Mouse (Mus musculus): ENCODE data around the gene Zfp326. TPM values are rescaled to one million over a fixed set of nuclear protein-coding genes. Genes with fewer than 3 reads are reported as not detected.
"Not testable (repeated sequence)": the region's sequence is repeated elsewhere in the genome, so short reads cannot be mapped to it uniquely, and the experiment has no call there.

The Zfp326 gene
- polyA plus RNA-seq, 1 experiment from 2014 or later = 35.6 TPM

DNA sequence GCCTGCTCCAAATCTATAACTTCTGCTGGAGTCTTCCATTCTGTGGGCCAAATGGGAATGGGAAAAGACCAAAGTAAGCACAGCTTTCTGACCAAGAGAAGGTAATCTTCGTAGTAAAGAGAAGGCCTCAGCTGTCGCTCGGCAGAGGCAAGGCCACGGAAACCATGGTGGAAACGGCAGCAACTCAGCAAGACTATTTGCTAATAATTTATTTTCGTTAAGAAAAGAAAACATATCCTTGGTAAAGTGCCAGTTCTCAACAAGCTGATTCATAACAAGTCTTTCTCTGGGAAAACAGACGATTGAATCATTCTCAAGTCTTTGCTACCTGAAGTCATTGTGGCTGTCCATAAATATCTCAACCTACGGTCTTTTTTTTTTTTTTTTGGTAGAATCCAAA lies 28.6 kb upstream of the Zfp326 start:
- Histone ChIP-seq H3K36me3 (no peaks in the 10 kb centered on the region), H3K9ac (no peak overlapping the region), H3K4me3 (no peak overlapping the region), H3K9me3 (replicated peaks) (no peaks in the 10 kb centered on the region), H3K27ac (ENCODE audit: poor library complexity, severe bottlenecking) (no peak overlapping the region), H3K4me2 (no peak overlapping the region), H3K27me3 (replicated peaks) (0 out of 2 replicates have a peak, but pooled peaks cover 4% of the 10 kb centered on the region), H3K4me1 (replicated peaks) (0 out of 2 replicates have a peak, but pooled peaks cover 3% of the 10 kb centered on the region)
- 82% methylated on average over 8 of the region's 8 CpGs for WGBS
- no peak for ATAC-seq (ENCODE audit: insufficient number of reproducible peaks, low FRiP score)

DNA sequence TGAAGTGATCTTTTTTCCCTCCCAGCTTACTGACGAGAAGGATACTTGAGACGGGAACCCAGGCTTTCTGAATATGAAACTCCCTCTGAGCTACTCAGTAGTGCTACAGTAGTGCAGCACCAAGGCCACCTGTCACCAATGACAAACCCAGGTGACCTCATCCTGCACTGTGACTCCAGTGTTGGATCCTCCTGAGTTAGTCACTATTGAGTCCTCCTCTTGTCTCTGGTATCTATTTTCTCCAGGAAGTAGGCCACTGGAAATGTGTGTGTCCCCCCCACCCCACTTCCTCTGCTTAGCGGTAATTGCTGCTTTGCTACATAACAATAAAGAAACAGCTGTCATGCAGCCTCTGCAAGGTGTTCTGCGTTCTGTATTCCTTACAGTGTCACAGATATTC lies 27.1 kb upstream of the Zfp326 start:
- Histone ChIP-seq H3K36me3 (no peaks in the 10 kb centered on the region), H3K27ac (ENCODE audit: poor library complexity, severe bottlenecking) (no peak overlapping the region), H3K4me2 (no peak overlapping the region), H3K4me3 (no peak overlapping the region), H3K9me3 (replicated peaks) (no peaks in the 10 kb centered on the region), H3K27me3 (replicated peaks) (peaks cover 11% of the 10 kb centered on the region), H3K4me1 (replicated peaks) (0 out of 2 replicates have a peak, but pooled peaks cover 3% of the 10 kb centered on the region), H3K9ac (no peak overlapping the region)
- ATAC-seq (ENCODE audit: insufficient number of reproducible peaks, low FRiP score) = no peak
- 69% methylated on average over 4 of the region's 4 CpGs for WGBS

DNA sequence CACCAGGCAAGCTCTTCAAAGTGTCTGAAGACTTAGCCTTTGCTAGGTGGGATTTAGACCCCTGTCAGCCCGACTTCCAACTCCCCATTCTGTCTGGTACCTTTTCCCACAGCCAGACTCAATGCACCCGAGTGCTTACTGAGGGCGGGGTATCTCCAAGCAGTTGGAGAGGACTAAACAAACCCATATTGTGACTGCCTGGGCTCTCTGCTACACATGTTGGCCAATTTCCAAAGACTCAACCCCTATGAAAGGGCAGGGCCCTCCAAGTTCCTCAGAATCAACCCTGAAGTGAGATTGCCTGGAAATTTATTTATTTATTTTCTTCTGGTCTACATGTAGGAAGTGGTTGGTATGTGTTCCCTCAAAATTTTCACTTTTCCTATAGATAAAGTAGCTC lies 26.7 kb upstream of the Zfp326 start:
- no peak for ATAC-seq (ENCODE audit: insufficient number of reproducible peaks, low FRiP score)
- Histone ChIP-seq H3K36me3 (no peaks in the 10 kb centered on the region), H3K4me1 (replicated peaks) (0 out of 2 replicates have a peak, but pooled peaks cover 3% of the 10 kb centered on the region), H3K9ac (no peak overlapping the region), H3K4me3 (no peak overlapping the region), H3K27me3 (replicated peaks) (peaks cover 11% of the 10 kb centered on the region), H3K4me2 (no peak overlapping the region), H3K9me3 (replicated peaks) (no peaks in the 10 kb centered on the region), H3K27ac (ENCODE audit: poor library complexity, severe bottlenecking) (no peak overlapping the region)
- WGBS = 52% methylated on average over 3 of the region's 3 CpGs

DNA sequence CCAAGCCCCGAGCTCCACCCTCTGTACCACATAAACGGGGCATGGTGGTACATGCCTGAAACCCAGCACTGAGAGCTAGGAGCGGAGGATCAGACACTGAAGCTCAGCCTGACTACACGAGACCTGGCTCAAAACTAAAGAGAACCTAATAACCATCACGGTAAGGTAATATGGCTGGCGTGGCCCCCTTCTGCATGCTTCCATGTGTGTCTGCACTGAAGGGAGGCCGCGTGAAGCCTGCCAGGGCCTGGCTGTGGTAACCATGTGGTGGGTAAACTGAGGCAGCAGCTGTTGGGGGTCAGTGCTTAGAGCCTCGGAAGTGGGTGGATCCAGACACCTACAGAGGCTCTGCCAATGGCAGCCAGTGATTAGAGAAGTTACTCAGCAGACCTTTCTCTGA lies 23.1 kb upstream of the Zfp326 start:
- H3K9ac ChIP-seq = no peak overlapping the region
- no peak overlapping the region for H3K27ac ChIP-seq (ENCODE audit: poor library complexity, severe bottlenecking)
- 0 out of 2 replicates have a peak, but pooled peaks cover 3% of the 10 kb centered on the region for H3K4me1 ChIP-seq (replicated peaks)
- H3K4me3 ChIP-seq = no peak overlapping the region
- H3K27me3 ChIP-seq (replicated peaks) = peaks cover 18% of the 10 kb centered on the region
- H3K9me3 ChIP-seq (replicated peaks) = no peaks in the 10 kb centered on the region
- no peaks in the 10 kb centered on the region for H3K36me3 ChIP-seq
- H3K4me2 ChIP-seq = no peak overlapping the region
- 79% methylated on average over 9 of the region's 9 CpGs for WGBS
- no peak for ATAC-seq (ENCODE audit: insufficient number of reproducible peaks, low FRiP score)

DNA sequence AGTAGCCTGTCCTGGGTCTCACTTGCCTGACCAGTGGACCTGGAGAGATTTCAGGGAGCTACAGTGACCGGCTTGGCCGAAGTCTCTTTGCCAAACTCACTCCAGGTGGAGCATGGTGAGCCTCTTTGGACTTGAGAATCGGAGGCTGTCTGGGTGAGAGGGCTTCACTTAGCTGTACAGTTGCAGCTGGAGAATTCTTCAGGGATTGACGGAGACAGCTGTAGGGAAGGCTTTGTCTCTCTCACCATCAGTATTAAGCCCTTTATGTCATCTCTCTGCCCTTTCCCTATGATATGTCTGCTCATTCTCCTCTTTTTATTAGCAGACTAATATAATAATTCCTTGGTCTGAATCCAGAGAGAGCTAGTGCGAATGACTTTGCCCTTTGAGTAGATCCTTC lies 18.9 kb upstream of the Zfp326 start:
- Histone ChIP-seq H3K4me1 (replicated peaks) (0 out of 2 replicates have a peak, but pooled peaks cover 11% of the 10 kb centered on the region), H3K27me3 (replicated peaks) (peaks cover 14% of the 10 kb centered on the region), H3K9ac (no peak overlapping the region), H3K9me3 (replicated peaks) (no peaks in the 10 kb centered on the region), H3K27ac (ENCODE audit: poor library complexity, severe bottlenecking) (no peak overlapping the region), H3K36me3 (no peaks in the 10 kb centered on the region), H3K4me2 (no peak overlapping the region), H3K4me3 (no peak overlapping the region)
- no peak for ATAC-seq (ENCODE audit: insufficient number of reproducible peaks, low FRiP score)
- WGBS = 85% methylated on average over 5 of the region's 5 CpGs

DNA sequence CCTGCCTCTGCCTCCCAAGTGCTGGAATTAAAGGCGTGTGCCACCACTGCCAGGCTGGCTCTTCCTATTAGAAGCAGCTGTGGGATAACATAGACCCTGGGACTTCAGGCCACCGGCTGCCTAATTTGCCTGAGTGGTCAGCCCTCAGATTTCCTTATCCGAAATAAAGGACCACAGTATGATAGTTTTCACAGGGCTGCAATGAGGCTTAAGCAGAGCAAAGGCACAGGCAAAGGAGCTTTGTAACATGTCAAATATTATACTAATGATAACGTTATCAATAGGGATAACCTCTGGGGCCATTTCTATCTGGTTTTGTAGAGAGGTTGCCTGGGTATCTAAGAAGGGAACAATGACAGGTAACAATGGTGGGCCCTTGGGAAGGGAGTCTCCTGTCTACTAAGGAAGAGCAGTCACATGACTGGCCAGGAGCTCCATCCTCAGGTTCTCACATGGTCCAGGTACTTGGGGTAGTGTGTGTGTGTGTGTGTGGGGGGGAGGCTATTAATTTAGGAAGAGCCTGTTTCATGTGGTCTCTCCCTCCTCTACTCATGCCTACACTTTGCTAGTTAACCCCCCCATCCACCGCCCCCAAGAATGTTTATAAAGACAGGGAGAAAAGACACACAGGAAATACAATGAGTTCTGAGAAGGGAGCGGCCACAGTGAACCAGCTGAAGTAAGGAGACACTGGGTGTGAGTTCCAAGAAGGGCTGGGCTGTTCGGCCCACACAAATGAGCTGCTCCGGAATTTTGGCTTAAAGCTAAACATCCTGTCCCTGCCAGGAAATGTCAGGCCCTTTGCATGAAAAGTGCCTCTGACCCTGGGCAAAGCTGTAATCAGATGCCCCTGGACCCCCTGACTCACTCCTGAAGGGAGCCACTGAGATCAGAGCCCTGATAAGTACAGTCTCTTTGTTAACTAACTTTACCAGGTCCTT lies 17.3 kb upstream of the Zfp326 start:
- ATAC-seq (ENCODE audit: insufficient number of reproducible peaks, low FRiP score) = no peak
- no peaks in the 10 kb centered on the region for H3K9me3 ChIP-seq (replicated peaks)
- H3K4me3 ChIP-seq = no peak overlapping the region
- H3K27me3 ChIP-seq (replicated peaks) = peaks cover 7% of the 10 kb centered on the region; the same call in 1 of the 2 replicates
- 0 out of 2 replicates have a peak, but pooled peaks cover 11% of the 10 kb centered on the region for H3K4me1 ChIP-seq (replicated peaks)
- 56% methylated on average over 8 of the region's 8 CpGs for WGBS
- H3K4me2 ChIP-seq = no peak overlapping the region
- no peak overlapping the region for H3K27ac ChIP-seq (ENCODE audit: poor library complexity, severe bottlenecking)
- no peaks in the 10 kb centered on the region for H3K36me3 ChIP-seq
- no peak overlapping the region for H3K9ac ChIP-seq

DNA sequence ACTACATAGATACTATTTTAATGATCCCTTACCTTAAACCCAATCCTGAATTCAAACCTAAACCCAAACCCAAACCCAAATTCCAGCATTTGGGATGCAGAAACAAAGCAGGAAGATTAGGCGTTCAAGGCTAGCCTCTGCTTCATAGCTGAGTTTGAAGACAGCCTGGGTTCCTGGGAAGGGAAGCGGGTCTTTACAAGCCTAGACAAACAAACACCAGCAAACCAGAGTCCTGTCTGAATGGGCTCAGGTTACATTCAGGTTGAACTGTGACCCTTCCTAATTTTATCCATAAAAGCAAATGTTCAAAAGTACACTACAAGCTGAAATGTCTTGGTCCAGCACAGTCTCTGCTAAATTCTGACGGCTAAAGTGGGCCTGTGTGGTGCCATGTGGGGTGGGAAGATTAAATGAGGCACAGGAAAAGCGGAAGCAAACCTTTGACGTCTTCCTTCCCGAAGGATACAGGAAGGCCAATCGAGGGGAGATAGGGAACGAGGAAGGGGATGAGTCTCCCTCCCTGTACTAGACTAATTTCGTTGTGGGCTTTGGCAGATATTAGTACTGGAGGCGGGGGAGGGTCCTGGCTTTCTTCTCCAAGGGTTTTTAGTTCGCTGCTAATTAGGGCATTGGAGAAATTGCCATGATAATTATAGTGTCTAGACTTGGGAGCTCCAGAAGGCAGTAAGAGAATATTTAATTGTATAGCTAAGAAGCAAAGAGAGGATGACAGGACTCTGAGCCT lies 16.5 kb upstream of the Zfp326 start:
- WGBS = 48% methylated on average over 11 of the region's 11 CpGs
- Histone ChIP-seq H3K4me3 (no peak overlapping the region), H3K9ac (no peak overlapping the region), H3K27me3 (replicated peaks) (peaks cover 4% of the 10 kb centered on the region; the same call in 1 of the 2 replicates), H3K9me3 (replicated peaks) (no peaks in the 10 kb centered on the region), H3K27ac (ENCODE audit: poor library complexity, severe bottlenecking) (no peak overlapping the region), H3K4me1 (replicated peaks) (0 out of 2 replicates have a peak, but pooled peaks cover 11% of the 10 kb centered on the region), H3K36me3 (no peaks in the 10 kb centered on the region), H3K4me2 (no peak overlapping the region)
- no peak for ATAC-seq (ENCODE audit: insufficient number of reproducible peaks, low FRiP score)

DNA sequence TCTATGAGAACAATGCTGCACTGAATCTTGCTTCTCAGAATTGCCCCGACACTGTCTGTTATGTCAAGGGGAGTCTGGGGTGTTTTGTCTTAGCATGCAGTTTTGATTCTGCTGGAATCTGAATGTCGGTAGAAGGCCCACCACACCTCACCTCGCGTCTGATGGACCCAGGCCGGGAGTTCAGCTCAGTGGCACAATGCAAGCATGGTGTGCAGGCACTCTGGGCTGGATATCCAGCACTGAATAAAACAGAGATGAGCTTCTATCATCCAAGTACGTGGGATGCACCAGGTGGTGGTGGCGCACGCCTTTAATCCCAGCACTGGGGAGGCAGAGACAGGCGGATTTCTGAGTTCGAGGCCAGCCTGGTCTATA lies 15.9 kb upstream of the Zfp326 start:
- Histone ChIP-seq H3K36me3 (no peaks in the 10 kb centered on the region), H3K4me2 (no peak overlapping the region), H3K27me3 (replicated peaks) (no peaks in the 10 kb centered on the region; the same call in 1 of the 2 replicates), H3K9me3 (replicated peaks) (no peaks in the 10 kb centered on the region), H3K4me3 (no peak overlapping the region), H3K9ac (no peak overlapping the region), H3K27ac (ENCODE audit: poor library complexity, severe bottlenecking) (no peak overlapping the region), H3K4me1 (replicated peaks) (0 out of 2 replicates have a peak, but pooled peaks cover 11% of the 10 kb centered on the region)
- 82% methylated on average over 10 of the region's 10 CpGs for WGBS
- no peak for ATAC-seq (ENCODE audit: insufficient number of reproducible peaks, low FRiP score)

DNA sequence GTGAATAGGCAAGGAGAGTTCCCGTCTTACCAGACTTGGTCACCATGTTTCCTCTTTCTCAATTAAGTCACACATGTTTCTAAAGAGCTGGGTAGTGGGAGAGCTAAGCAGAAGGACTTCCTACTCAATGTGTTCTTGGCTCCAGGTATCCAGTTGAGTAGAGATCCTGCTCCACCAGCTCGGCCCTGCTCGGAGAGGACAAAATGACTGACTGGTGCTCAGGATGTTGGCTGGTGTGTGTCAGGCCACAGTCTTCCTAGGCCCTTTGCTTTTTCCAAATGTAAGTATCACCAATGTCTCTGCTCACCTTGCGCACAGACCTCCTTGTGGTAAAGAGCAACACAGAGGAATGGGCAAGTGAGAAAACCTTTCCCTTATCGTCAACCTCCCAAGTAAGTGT lies 14.7 kb upstream of the Zfp326 start:
- H3K27me3 ChIP-seq (replicated peaks) = peaks cover 7% of the 10 kb centered on the region; the same call in 1 of the 2 replicates
- no peak overlapping the region for H3K4me3 ChIP-seq
- H3K36me3 ChIP-seq = no peaks in the 10 kb centered on the region
- no peak overlapping the region for H3K9ac ChIP-seq
- 83% methylated on average over 5 of the region's 5 CpGs for WGBS
- no peak overlapping the region for H3K4me2 ChIP-seq
- no peak overlapping the region for H3K27ac ChIP-seq (ENCODE audit: poor library complexity, severe bottlenecking)
- ATAC-seq (ENCODE audit: insufficient number of reproducible peaks, low FRiP score) = no peak
- 0 out of 2 replicates have a peak, but pooled peaks cover 11% of the 10 kb centered on the region for H3K4me1 ChIP-seq (replicated peaks)
- H3K9me3 ChIP-seq (replicated peaks) = no peaks in the 10 kb centered on the region

DNA sequence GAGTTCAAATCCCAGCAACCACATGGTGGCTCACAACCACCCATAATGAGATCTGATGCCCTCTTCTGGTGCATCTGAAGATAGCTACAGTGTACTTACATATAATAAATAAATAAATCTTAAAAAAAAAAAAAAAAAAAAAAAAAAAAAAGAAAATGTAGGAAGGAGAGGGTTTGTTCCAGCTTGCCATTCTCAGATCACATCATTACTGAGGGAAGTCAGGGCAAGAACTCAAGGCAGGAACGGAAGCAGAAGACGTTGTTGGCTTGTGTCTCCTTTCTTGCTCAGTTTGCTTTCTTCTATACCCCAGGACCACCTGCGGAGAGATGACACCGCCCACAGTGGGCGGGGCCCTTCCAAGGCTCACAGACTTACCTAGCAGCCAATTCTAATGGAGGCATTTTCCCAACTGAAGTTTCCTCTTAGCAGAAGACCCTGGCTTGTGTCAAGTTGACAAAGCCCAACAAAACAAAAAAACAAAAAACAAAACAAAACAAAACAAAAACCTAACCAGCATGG lies 11.2 kb upstream of the Zfp326 start:
- not testable (repeated sequence) for H3K36me3 ChIP-seq; H3K9ac ChIP-seq; H3K4me3 ChIP-seq; H3K9me3 ChIP-seq (replicated peaks); H3K27ac ChIP-seq (ENCODE audit: poor library complexity, severe bottlenecking); ATAC-seq (ENCODE audit: insufficient number of reproducible peaks, low FRiP score); H3K4me2 ChIP-seq
- 50% methylated on average over 5 of the region's 5 CpGs for WGBS
- H3K27me3 ChIP-seq (replicated peaks) = peaks cover 13% of the 10 kb centered on the region; the same call in 1 of the 2 replicates
- H3K4me1 ChIP-seq (replicated peaks) = peaks cover 13% of the 10 kb centered on the region

DNA sequence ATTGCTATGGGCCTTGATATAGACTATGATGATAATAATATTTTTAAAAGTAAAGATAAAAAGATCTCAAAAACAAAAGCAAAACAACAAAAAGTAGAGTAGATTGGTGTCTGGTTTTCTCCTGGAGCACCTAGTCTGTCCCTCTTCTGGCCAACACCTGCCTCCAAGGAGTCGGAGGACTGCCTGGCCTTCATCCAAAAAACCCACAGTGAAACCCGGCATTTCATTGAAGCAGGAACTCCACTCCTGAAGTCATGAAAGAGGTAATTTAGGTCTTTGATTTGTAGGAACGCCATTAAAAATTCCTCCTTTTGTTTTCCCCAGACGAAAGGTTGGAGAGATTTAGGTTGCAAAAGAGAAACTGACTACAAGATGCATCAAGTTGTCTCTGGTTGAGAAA lies 8.9 kb upstream of the Zfp326 start:
- no peak for ATAC-seq (ENCODE audit: insufficient number of reproducible peaks, low FRiP score)
- 48% methylated on average over 4 of the region's 4 CpGs for WGBS
- Histone ChIP-seq H3K4me2 (peak overlapping the region; percentile 7; the same call in 1 of the 2 replicates), H3K4me1 (replicated peaks) (peaks cover 13% of the 10 kb centered on the region), H3K27me3 (replicated peaks) (peaks cover 16% of the 10 kb centered on the region; the same call in 1 of the 2 replicates), H3K9ac (no peak overlapping the region), H3K4me3 (no peak overlapping the region), H3K36me3 (no peaks in the 10 kb centered on the region), H3K27ac (ENCODE audit: poor library complexity, severe bottlenecking) (no peak overlapping the region), H3K9me3 (replicated peaks) (no peaks in the 10 kb centered on the region)
